Mouse (Mus musculus): ENCODE measurements around the gene Cdk5r1. TPM values are rescaled to one million over a fixed set of nuclear protein-coding genes. Genes with fewer than 3 reads are reported as not detected.
A peak's percentile ranks its signal among the peaks of the same experiment; 100 is the strongest.
"Not testable (repeated sequence)": the region's sequence is repeated elsewhere in the genome, so short reads cannot be mapped to it uniquely, and the experiment has no call there.

Gene Cdk5r1
- polyA plus RNA-seq (2015; fragmentation: Nextera tagmentation; extraction: Ambion mirVana): 0.29 and 0.33 TPM in 2 replicates

DNA sequence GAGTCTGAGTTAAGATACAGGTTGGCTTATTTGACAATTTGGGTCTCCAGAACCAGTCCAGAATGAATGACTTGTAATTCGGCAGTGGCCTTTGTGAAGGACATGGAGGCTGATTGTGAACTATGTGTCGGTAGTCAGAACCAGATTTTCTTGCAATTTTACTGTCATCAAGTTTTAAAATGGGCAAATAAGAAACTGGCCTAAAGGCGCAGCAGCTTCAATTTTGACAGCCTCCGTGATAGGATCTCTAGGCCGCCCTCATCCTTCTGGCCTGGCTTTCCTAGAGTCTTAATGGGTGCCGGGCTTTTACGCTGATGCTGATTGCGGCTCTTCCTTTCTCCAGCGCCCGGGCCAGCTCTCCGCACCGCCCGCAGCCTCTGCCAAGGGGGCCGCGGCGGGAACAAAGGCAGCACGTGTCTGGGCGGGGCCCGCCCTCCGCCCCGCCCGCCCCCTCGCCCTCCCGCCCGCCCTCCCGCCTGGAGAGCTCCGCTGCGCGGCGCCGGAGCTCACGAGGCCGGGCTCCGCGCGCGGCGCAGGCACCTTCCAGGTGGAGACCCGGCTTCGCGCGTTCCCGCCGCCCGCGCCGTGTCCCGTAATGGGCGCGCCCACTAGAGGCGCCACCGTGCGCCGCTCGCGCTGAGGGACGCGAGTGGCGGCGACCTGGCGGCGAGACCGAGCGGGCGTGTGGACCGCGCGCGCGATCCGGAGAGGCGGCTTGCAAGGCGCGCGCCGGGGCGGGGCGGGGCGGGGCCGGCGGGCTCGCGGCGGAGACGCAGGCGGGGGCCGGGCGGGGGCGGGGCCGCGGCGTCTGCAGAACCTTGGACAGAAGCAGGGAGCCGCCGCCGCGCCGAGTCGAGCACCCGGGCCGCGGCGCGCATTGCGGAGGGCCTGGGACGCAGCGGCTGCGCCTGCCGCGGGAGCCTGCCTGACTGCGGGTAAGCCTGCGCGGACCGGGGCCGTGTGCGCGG lies at the start of gene Cdk5r1:
Gene Cdk5r1, plus strand, starts transcription at position 802 of the 968 bp plus-strand sequence.
- WGBS (ENCODE audit: insufficient replicate concordance): under 1% methylated on average over 95 of the region's 116 CpGs
- H3K27ac ChIP-seq (replicated peaks): peak within 1 kb of the TSS; percentile 58

DNA sequence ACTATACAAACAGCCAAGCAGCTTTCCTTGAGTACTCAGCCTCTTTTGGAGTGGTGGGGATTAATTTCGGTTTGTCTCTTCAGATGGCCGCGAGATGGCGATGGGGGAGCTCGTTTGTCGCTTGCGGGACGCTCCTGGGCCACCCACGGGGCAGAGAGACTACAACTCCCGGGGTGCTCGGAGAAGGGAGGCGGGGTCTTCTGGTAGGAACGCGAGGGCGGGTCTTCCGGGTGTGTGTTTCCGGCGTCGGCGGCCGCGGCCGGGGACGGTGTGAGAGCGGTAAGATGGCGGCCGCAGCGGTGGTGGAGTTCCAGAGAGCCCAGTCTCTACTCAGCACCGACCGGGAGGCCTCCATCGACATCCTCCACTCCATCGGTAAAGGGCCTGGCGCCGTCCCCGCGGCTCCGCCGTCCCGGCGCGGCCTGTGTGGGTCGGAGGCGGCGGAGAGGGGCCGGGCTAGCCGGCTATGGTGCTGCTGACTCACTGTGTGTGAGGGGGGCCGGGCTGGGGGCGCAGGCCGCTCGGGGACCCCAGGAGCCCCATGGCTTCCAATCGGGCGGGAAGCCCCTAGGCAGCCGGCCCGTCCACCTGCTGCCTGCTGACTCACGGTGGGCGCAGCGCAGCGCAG lies 48.3 kb upstream of the Cdk5r1 start, which contains the start of gene Psmd11:
Gene Psmd11, plus strand, starts transcription at position 235 of the 628 bp plus-strand sequence.
- peak within 1 kb of the TSS; percentile 100 for H3K4me3 ChIP-seq (replicated peaks)
- peak within 1 kb of the TSS; percentile 84 for H3K27ac ChIP-seq (replicated peaks)
- H3K27me3 ChIP-seq: no peaks in the 10 kb centered on the region
- H3K9me3 ChIP-seq (replicated peaks): no peaks in the 10 kb centered on the region
- H3K4me2 ChIP-seq: peak within 1 kb of the TSS; percentile 74
- peak; percentile 97 for ATAC-seq (ENCODE audit: insufficient read depth)
- under 1% methylated on average over 58 of the region's 58 CpGs for WGBS (ENCODE audit: insufficient replicate concordance)
- H3K4me1 ChIP-seq (replicated peaks): peaks cover 15% of the 10 kb centered on the region
- H3K36me3 ChIP-seq (replicated peaks): peaks cover 19% of the 10 kb centered on the region
- peak within 1 kb of the TSS; percentile 95 for H3K9ac ChIP-seq

More for the DNA sequence above, at the start of gene Cdk5r1:
- Histone ChIP-seq H3K36me3 (replicated peaks) (peaks cover 39% of the 10 kb centered on the region), H3K4me1 (replicated peaks) (peaks cover 33% of the 10 kb centered on the region), H3K4me2 (peak within 1 kb of the TSS; percentile 99), H3K9ac (peak within 1 kb of the TSS; percentile 64), H3K4me3 (replicated peaks) (peak within 1 kb of the TSS; percentile 66), H3K9me3 (replicated peaks) (no peaks in the 10 kb centered on the region), H3K27me3 (peaks cover 28% of the 10 kb centered on the region)
- peak; percentile 91 for ATAC-seq (ENCODE audit: insufficient read depth)

DNA sequence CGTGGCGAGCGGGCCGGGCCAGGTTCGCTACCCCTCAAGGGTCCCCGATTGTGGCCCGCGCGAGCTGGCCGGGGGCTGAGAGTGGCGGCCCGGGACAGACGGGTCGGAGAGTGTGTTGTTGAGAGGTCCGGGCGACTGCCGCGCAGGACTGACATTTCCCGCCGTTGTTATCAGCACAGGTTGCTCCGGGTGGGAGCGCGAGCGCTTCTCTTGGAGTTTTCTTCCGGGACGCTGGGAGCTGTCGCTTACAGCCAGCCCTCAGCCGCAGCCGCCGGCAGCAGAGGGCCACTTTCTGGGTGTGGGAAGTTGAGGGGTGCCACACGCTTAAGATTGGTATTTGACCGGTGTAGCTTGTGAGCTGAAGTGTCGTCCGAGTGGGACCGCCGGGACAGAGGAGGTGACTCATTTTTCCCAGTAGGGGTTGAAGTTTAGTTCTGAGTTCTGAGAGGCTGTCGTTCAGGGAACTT lies 47.8 kb upstream of the Cdk5r1 start:
- WGBS (ENCODE audit: insufficient replicate concordance): under 1% methylated on average over 37 of the region's 37 CpGs
- Histone ChIP-seq H3K4me2 (peak overlapping the region; percentile 74), H3K27me3 (no peaks in the 10 kb centered on the region), H3K9ac (peak overlapping the region; percentile 95), H3K4me3 (replicated peaks) (peak overlapping the region; percentile 100), H3K36me3 (replicated peaks) (peaks cover 25% of the 10 kb centered on the region), H3K4me1 (replicated peaks) (peaks cover 15% of the 10 kb centered on the region), H3K9me3 (replicated peaks) (no peaks in the 10 kb centered on the region), H3K27ac (replicated peaks) (peak overlapping the region; percentile 84)
- peak; percentile 71 for ATAC-seq (ENCODE audit: insufficient read depth)

DNA sequence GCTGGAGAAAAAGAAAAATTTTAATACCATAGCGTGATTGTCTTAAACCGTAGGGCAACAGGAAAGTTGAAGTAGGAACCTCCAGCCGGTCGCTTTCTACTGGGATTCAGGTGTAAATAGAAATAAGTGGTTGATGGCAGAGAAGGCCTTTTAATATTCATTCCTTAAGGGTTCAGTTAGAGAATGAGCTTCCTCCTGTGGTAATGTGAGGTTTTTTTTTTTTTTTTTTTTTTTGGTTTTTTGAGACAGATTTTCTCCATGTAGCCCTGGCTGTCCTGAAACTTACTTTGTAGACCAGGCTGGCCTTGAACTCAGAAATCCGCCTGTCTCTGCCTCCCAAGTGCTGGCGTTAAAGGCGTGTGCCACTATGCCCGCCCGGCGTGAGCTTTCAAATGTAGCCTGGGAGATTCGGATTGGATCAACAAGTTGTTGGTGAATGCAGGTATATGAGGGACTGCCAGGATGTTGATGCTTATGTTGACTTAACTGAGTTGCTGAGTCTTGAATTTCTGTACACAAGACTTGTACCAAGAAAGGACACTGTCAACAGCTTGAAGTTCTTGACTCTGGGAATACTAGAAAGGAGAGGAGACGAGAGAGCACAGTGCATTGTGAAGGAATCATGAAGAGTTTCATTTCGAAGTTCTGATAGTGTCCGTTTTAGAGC lies 47.2 kb upstream of the Cdk5r1 start:
- Histone ChIP-seq H3K27me3 (no peaks in the 10 kb centered on the region), H3K9me3 (replicated peaks) (no peaks in the 10 kb centered on the region), H3K4me2 (peak overlapping the region; percentile 74), H3K27ac (replicated peaks) (peak overlapping the region; percentile 84), H3K4me1 (replicated peaks) (peaks cover 15% of the 10 kb centered on the region), H3K4me3 (replicated peaks) (peak overlapping the region; percentile 100), H3K36me3 (replicated peaks) (peaks cover 28% of the 10 kb centered on the region), H3K9ac (peak overlapping the region; percentile 95)
- no peak for ATAC-seq (ENCODE audit: insufficient read depth)
- WGBS (ENCODE audit: insufficient replicate concordance): 41% methylated on average over 14 of the region's 14 CpGs

DNA sequence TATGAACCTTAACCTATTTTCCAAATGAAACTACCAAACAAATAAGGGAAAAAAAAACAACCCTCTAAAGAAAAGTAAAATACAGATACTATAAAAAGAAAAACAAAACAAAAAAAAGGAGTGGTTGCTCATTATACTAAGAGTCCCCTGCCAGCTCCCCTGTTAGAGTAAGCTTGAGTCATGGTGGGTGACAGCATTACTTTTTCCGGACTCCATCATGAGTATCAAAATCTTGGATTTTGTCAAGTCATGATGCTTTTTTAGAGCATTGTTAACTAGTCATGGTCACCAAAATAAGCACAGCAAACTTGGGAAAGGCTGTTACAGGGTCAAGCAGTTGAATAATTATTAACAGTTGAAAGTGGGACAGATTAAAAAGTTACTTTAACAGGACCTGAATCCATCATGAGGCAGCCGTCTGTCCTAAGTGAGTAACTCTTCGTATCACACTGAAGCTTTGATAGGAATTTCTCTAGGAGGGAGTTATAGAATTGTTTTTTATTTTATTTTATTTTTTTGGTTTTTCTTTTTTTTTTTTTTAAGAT lies 46.4 kb upstream of the Cdk5r1 start:
- Histone ChIP-seq H3K4me3 (replicated peaks) (no peak overlapping the region), H3K27ac (replicated peaks) (no peak overlapping the region), H3K4me1 (replicated peaks) (peaks cover 15% of the 10 kb centered on the region), H3K9me3 (replicated peaks) (no peaks in the 10 kb centered on the region), H3K27me3 (no peaks in the 10 kb centered on the region), H3K36me3 (replicated peaks) (peaks cover 33% of the 10 kb centered on the region), H3K4me2 (peak overlapping the region; percentile 11; the same call in 1 of the 2 replicates), H3K9ac (no peak overlapping the region)
- WGBS (ENCODE audit: insufficient replicate concordance): 74% methylated on average over 3 of the region's 3 CpGs
- no peak for ATAC-seq (ENCODE audit: insufficient read depth)

DNA sequence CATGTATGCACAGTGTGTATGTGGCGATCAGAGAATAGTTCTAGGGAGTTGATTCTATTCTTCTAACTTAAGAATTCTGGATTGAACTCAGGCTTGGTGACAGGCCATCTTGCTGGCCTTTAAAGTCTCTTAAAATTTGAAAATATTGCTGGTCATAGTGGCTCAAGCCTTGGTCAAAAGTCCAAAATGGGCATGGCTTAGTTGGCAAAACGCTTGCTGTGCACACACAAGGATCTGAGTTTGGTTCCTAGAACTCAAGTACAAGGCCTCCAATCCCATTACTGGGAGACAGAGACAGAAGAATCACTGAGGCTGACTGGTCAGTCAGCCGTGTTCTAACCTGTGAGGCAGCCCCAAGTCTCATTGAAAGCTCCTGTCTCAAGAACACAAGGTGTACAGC lies 29.9 kb upstream of the Cdk5r1 start:
- no peak for ATAC-seq (ENCODE audit: insufficient read depth)
- H3K9ac ChIP-seq: no peak overlapping the region
- H3K4me1 ChIP-seq (replicated peaks): no peaks in the 10 kb centered on the region
- WGBS (ENCODE audit: insufficient replicate concordance): 78% methylated on average over 3 of the region's 3 CpGs
- H3K9me3 ChIP-seq (replicated peaks): no peaks in the 10 kb centered on the region
- no peak overlapping the region for H3K4me2 ChIP-seq
- no peak overlapping the region for H3K4me3 ChIP-seq (replicated peaks)
- H3K27ac ChIP-seq (replicated peaks): no peak overlapping the region
- peaks cover 84% of the 10 kb centered on the region for H3K36me3 ChIP-seq (replicated peaks)
- no peaks in the 10 kb centered on the region for H3K27me3 ChIP-seq

DNA sequence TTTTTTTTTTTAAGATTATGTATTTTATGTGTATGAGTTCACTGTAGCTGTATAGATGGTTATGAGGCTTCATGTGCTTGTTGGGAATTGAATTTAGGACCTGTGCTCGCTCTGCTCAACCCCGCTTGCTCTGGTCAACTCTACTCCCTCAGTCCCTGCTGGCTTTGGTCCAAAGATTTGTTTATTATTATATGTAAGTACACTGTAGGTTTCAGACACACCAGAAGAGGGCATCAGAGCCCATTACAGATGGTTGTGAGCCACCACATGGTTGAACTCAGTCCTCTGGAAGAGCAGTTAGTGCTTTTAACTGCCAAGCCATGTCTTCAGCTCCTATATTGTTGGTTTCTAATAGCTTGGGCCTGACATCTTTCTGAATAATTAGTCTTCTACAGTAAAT lies 27.0 kb upstream of the Cdk5r1 start:
- H3K36me3 ChIP-seq (replicated peaks): peaks cover 83% of the 10 kb centered on the region
- no peak overlapping the region for H3K27ac ChIP-seq (replicated peaks)
- no peaks in the 10 kb centered on the region for H3K4me1 ChIP-seq (replicated peaks)
- no peaks in the 10 kb centered on the region for H3K9me3 ChIP-seq (replicated peaks)
- no peak overlapping the region for H3K4me2 ChIP-seq
- no peak overlapping the region for H3K4me3 ChIP-seq (replicated peaks)
- no peak for ATAC-seq (ENCODE audit: insufficient read depth)
- H3K9ac ChIP-seq: no peak overlapping the region
- no peaks in the 10 kb centered on the region for H3K27me3 ChIP-seq
- 86% methylated on average over 2 of the region's 2 CpGs for WGBS (ENCODE audit: insufficient replicate concordance)

DNA sequence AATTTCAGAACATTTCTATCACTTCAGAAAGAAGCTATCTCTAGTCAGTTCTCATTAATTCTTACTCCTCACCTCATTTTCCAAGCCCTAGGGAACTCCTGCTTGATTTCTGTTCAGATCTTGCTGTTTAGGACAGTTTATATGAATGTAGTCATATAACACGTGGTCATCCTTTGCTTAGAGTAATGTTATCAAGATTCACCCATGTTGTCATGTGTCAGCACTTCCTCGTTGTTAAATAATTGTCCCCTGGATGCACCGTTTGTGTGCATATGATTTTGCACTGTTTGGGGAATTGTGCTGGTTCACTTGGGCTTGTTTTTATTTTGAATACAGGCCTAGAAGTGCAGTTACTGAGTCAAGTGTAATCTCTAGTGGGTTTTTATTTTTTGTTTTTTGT lies 24.6 kb upstream of the Cdk5r1 start:
- Histone ChIP-seq H3K9me3 (replicated peaks) (no peaks in the 10 kb centered on the region), H3K9ac (no peak overlapping the region), H3K4me2 (no peak overlapping the region), H3K27me3 (no peaks in the 10 kb centered on the region), H3K27ac (replicated peaks) (no peak overlapping the region), H3K4me1 (replicated peaks) (no peaks in the 10 kb centered on the region), H3K36me3 (replicated peaks) (peaks cover 83% of the 10 kb centered on the region), H3K4me3 (replicated peaks) (no peak overlapping the region)
- 34% methylated on average over 3 of the region's 3 CpGs for WGBS (ENCODE audit: insufficient replicate concordance)
- ATAC-seq (ENCODE audit: insufficient read depth): no peak

DNA sequence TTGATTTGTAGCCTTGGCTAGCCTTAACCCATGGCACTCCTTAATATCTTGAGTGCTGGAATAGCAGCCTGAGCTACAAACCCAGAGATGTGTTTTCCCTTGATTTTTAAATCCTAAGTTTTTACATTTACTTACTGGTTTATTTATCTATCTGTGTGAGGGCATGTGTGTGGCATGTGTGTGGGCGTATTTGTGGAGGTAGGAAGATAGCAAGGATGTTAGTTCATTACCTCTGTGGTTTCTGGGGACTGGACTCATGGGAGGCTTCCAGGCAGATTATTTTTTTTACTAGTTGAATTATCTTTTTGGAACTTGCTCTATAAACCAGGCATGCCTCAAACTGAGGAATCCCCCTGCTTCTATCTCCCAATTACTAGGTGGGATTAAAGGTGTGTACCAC lies 23.6 kb upstream of the Cdk5r1 start:
- 64% methylated on average over 1 of the region's 1 CpGs for WGBS (ENCODE audit: insufficient replicate concordance)
- H3K36me3 ChIP-seq (replicated peaks): peaks cover 83% of the 10 kb centered on the region

DNA sequence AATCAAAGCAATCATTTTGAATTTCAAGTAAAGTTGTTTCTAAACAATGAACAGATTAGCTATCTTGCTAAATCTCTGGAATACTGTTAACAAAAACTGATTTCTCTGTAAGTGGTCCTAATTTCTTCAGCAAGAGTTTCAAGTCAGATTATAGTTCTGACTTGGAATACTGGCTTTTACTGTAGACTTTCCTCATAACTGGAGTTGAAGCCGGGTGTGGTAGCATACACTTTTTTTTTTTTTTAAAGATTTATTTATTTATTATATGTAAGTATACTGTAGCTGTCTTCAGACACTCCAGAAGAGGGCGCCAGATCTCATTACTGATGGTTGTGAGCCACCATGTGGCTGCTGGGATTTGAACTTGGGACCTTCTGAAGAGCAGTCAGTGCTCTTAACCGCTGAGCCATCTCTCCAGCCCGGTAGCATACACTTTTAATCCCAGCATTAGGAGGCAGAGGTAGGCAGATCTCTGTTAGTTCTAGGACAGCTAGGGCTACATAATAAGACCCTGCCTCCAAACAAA lies 13.2 kb upstream of the Cdk5r1 start:
- not testable (repeated sequence) for H3K27me3 ChIP-seq; H3K4me1 ChIP-seq (replicated peaks); H3K4me3 ChIP-seq (replicated peaks); H3K9me3 ChIP-seq (replicated peaks); ATAC-seq (ENCODE audit: insufficient read depth); H3K9ac ChIP-seq; H3K4me2 ChIP-seq; H3K27ac ChIP-seq (replicated peaks)
- WGBS (ENCODE audit: insufficient replicate concordance): 78% methylated on average over 4 of the region's 4 CpGs
- peaks cover 93% of the 10 kb centered on the region for H3K36me3 ChIP-seq (replicated peaks)

More for the DNA sequence above, 23.6 kb upstream of the Cdk5r1 start:
- Histone ChIP-seq H3K27me3 (no peaks in the 10 kb centered on the region), H3K27ac (replicated peaks) (no peak overlapping the region), H3K4me3 (replicated peaks) (no peak overlapping the region), H3K4me2 (no peak overlapping the region), H3K9ac (no peak overlapping the region), H3K4me1 (replicated peaks) (no peaks in the 10 kb centered on the region), H3K9me3 (replicated peaks) (no peaks in the 10 kb centered on the region)
- no peak for ATAC-seq (ENCODE audit: insufficient read depth)

All from liver, embryonic 15.5 days (tissue).